Mouse (Mus musculus) liver, embryonic 11.5 days (tissue): Measurements from ENCODE around the gene Capns2. TPM values are rescaled to one million over a fixed set of nuclear protein-coding genes. Genes with fewer than 3 reads are reported as not detected.

ENCODE experiments used
- ATAC-seq: fragments of 200-750 bp; cut with Nextera tagmentation; replicated peaks from 2 replicates; pipeline ENCODE4 v1.8.0; 2017; ENCODE audit warnings: moderate number of reproducible peaks, mild to moderate bottlenecking, moderate TSS enrichment, moderate library complexity; ENCODE audit not compliant: low FRiP score
- DNase-seq: peaks from one replicate; pipeline ENCODE4 v3.0.0-alpha.2; 2017; ENCODE audit warnings: low spot score
- H3K27ac ChIP-seq: fragments of 300-500 bp; sonication (generic); 2 replicates; pipeline ENCODE4 v1.5.1; 2014; ENCODE audit warnings: mild to moderate bottlenecking, low read depth, low read length, control low read depth
- H3K27me3 ChIP-seq: fragments of 300-500 bp; sonication (generic); replicated peaks from 2 replicates; pipeline ENCODE4 v1.6.1; 2014; ENCODE audit warnings: low read length, mixed read lengths; ENCODE audit not compliant: control insufficient read depth, insufficient read depth
- H3K36me3 ChIP-seq: fragments of 300-500 bp; sonication (generic); 2 replicates; pipeline ENCODE4 v1.6.1; 2014; ENCODE audit warnings: mild to moderate bottlenecking, low read length, moderate library complexity, mixed read lengths; ENCODE audit not compliant: control insufficient read depth, insufficient read depth
- H3K4me1 ChIP-seq: fragments of 300-500 bp; sonication (generic); replicated peaks from 2 replicates; pipeline ENCODE4 v1.6.1; 2014; ENCODE audit warnings: low read length, mixed read lengths; ENCODE audit not compliant: control insufficient read depth, insufficient read depth
- H3K4me2 ChIP-seq: fragments of 300-500 bp; sonication (generic); 2 replicates; pipeline ENCODE4 v1.6.1; 2014; ENCODE audit warnings: mild to moderate bottlenecking, control low read depth, moderate library complexity
- H3K4me3 ChIP-seq: fragments of 300-500 bp; sonication (generic); 2 replicates; pipeline ENCODE4 v1.5.1; 2014; ENCODE audit warnings: low read depth, low read length, control low read depth
- H3K9ac ChIP-seq: fragments of 300-500 bp; sonication (generic); 2 replicates; pipeline ENCODE4 v1.6.1; 2014; ENCODE audit warnings: low read depth, low read length, control low read depth
- H3K9me3 ChIP-seq: fragments of 300-500 bp; sonication (generic); 2 replicates; pipeline ENCODE4 v1.6.1; 2016; ENCODE audit warnings: low read length, inconsistent platforms, mixed read lengths; ENCODE audit not compliant: control insufficient read depth
- WGBS: fragments of 180-500 bp; shearing (Covaris S2); extraction: QIAGEN DNeasy Blood & Tissue Kit; methylation state at CpG from one replicate; pipeline ENCODE4 v1.1.7; 2014; 5-methylcytosine and 5-hydroxymethylcytosine counted together
- polyA plus RNA-seq: library from polyadenylated mRNA; unstranded; fragments of >200 nt; fragmentation: Nextera tagmentation; extraction: Ambion mirVana; gene quantifications from 2 replicates; pipeline ENCODE4 v1.2.1, GENCODE M21; 2014

Capns2 gene
- 0.16 and 0.18 TPM in 2 replicates for polyA plus RNA-seq

DNA sequence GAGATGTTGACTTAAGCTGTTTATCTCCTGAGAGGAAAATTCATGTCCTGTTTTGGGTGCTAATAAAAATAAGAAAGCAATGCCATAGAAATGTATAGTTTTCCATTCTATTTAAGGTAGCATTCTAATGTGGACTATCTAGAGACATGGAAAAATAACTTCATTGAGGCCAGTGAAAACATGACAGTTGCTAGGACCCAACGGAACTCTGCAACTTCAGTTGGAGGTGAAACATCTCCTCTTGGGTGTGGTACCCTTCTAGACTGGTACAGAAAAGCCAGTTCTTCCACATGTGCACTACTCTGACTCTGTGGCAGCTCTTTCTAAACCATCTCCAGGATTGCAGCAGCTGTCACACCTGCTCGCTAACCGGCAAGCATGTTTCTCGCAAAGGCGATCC, at the start of gene Capns2:
Gene Capns2 (plus strand): TSS at position 301 of the 400 bp plus-strand sequence.
- no peaks in the 10 kb centered on the region for H3K9me3 ChIP-seq
- 97% methylated on average over 5 of the region's 5 CpGs for WGBS
- H3K9ac ChIP-seq = no peak within 1 kb of the TSS
- H3K27me3 ChIP-seq = no peaks in the 10 kb centered on the region
- H3K4me1 ChIP-seq = no peaks in the 10 kb centered on the region
- no peak within 1 kb of the TSS for H3K27ac ChIP-seq
- ATAC-seq (no peak), DNase-seq (no peak)
- no peak within 1 kb of the TSS for H3K4me3 ChIP-seq
- no peak within 1 kb of the TSS for H3K4me2 ChIP-seq
- H3K36me3 ChIP-seq = no peaks in the 10 kb centered on the region

DNA sequence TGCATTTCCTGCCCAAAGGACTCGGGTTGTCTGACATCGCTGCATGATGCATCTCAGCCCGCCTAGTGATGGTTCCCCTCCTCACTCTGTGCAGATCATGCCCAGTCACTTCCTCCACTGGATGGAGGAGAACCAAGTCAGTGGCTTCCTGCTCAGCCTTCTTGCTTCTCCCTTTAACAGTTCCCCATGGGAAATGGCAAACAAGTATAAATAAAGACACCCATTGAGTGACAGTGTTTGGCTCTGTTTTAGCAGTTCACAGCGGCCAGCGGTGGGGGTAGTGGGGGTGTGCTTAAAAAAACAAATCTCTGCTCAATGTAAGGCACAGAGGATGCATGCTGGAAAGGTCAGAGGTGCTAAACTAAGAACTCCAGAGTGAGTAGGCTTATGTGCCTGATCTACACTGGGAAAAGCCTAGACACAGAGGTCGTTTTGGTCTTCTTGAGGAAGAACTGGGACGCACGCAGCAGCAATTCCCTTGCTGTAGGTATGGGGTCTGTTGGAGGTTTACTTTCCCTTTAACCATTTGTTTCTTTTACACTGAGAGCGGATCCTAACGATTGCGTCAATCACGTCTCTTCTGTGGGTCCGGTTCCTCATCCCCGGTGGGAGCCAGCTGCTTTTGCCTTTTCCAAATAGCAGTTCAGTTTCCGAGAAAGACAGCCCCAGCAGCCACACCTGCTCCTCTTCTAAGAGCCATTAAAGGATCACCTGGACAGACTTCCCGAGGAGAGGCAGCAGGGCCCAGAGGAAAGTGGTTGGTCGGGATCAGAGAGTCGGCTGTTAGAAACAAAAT, 47.8 kb upstream of the Capns2 start:
- no peaks in the 10 kb centered on the region for H3K36me3 ChIP-seq
- 51% methylated on average over 18 of the region's 18 CpGs for WGBS
- no peaks in the 10 kb centered on the region for H3K9me3 ChIP-seq
- H3K27ac ChIP-seq = no peak overlapping the region
- ATAC-seq = no peak
- H3K27me3 ChIP-seq = peaks cover 7% of the 10 kb centered on the region; the same call in 1 of the 2 replicates
- peaks cover 3% of the 10 kb centered on the region; the same call in 1 of the 2 replicates for H3K4me1 ChIP-seq
- no peak for DNase-seq
- H3K4me2 ChIP-seq = no peak overlapping the region
- no peak overlapping the region for H3K9ac ChIP-seq
- no peak overlapping the region for H3K4me3 ChIP-seq

DNA sequence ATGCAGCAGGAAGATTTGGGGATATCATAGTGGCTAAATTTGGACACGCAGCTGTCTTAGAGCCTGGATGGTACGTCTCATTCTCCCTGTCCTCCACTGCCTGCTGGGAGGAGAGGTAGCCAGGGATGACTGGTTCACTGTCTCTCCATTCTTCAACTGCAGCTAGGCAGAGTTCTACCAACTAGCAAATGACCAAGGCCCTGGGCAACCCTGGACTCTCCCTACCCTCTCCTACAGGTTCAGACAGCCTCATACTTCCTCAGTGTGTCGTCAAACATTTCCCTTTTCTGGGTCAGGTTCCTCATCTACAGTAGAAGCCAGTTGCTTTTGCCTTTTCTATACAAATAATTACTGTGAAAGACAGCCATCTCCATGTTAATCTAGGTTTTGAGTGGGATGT, 46.5 kb upstream of the Capns2 start:
- H3K9ac ChIP-seq = no peak overlapping the region
- peaks cover 3% of the 10 kb centered on the region; the same call in 1 of the 2 replicates for H3K4me1 ChIP-seq
- H3K4me3 ChIP-seq = no peak overlapping the region; the same call in 1 of the 2 replicates
- ATAC-seq (no peak), DNase-seq (no peak)
- no peaks in the 10 kb centered on the region for H3K9me3 ChIP-seq
- peak overlapping the region; percentile 93 for H3K4me2 ChIP-seq
- no peak overlapping the region for H3K27ac ChIP-seq
- no peaks in the 10 kb centered on the region for H3K36me3 ChIP-seq
- H3K27me3 ChIP-seq = peaks cover 7% of the 10 kb centered on the region; the same call in 1 of the 2 replicates
- WGBS = 72% methylated on average over 3 of the region's 3 CpGs

DNA sequence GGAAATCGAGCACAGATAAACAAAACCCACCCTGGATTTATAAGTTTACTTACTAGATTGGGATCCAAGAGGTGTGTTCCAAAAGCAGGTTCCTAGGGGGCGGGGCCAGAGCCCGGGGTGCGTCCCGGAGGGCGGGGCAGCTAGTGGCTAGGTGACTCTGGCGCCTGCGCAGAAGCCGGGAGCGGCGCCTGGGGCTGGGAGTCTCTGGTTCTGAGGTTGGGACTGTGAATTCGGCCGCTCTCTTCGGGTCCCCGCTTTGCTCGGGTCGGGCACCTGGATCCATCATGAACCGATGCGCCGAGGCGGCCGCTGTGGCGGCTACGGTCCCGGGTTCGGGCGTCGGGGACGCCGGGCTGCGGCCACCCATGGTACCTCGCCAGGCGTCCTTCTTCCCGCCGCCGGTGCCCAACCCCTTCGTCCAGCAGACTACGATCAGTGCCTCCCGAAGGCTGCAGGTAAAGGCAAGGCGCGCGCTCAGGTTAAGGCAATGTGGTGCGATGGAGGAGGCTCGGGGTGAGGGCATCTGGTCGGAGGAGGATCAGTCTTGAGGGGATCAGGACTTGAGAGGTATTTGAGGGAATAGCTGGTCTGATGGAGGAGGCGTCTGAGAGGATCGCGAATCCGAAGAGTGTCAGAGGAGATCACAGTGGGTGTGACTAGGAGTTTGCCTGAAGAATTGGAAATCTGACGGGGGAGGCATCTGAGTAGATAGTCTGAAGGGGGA, 45.9 kb upstream of the Capns2 start, which contains the start of gene Lpcat2:
Gene Lpcat2 (plus strand): TSS at position 169 of the 724 bp plus-strand sequence.
- H3K9ac ChIP-seq = peak within 1 kb of the TSS; percentile 55
- DNase-seq = peak; percentile 74
- no peaks in the 10 kb centered on the region for H3K9me3 ChIP-seq
- H3K4me2 ChIP-seq = peak within 1 kb of the TSS; percentile 93
- H3K36me3 ChIP-seq = no peaks in the 10 kb centered on the region
- H3K27me3 ChIP-seq = peaks cover 7% of the 10 kb centered on the region; the same call in 1 of the 2 replicates
- peak within 1 kb of the TSS; percentile 63 for H3K4me3 ChIP-seq
- H3K4me1 ChIP-seq = peaks cover 3% of the 10 kb centered on the region; the same call in 1 of the 2 replicates
- peak; percentile 78 for ATAC-seq
- WGBS = under 1% methylated on average over 50 of the region's 50 CpGs
- no peak within 1 kb of the TSS for H3K27ac ChIP-seq

DNA sequence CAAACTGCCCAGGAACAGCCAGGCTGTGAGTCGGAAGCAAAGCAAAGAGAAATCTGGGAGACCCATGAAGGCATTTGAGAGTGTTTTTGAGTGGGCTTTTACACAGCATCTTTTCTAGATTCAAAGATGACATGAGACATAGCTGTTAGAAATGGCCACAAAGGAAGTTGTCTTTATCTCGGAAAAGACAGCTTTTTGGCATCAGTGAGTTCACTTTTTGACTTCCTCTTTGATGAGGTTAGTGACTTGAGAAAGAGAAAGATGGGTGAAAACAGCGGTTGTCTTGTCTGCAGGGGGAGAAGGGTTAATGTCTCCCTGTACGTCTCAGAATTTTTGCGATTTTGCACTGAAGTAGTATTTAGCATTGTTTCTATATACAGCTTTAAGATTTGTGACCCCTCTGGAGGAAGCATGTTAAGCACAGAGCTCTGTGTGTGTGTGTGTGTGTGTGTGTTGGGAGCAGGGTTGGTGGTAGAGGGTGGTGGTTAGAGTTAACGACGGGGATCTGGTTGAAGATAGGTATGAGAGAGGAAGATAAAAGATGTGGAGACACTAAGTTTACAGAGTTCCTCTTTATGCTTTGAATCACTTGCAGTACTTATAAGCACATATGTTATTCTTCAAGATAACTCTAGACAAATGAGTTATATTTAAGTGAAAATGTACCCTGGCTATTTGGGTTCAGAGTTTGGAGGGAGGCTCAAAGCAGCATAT, 44.8 kb upstream of the Capns2 start:
- peak overlapping the region; percentile 93 for H3K4me2 ChIP-seq
- peaks cover 7% of the 10 kb centered on the region; the same call in 1 of the 2 replicates for H3K27me3 ChIP-seq
- peaks cover 3% of the 10 kb centered on the region; the same call in 1 of the 2 replicates for H3K4me1 ChIP-seq
- H3K9me3 ChIP-seq = no peaks in the 10 kb centered on the region
- DNase-seq (no peak), ATAC-seq (no peak)
- WGBS = 45% methylated on average over 7 of the region's 7 CpGs
- no peaks in the 10 kb centered on the region for H3K36me3 ChIP-seq
- H3K27ac ChIP-seq = no peak overlapping the region
- H3K9ac ChIP-seq = no peak overlapping the region
- H3K4me3 ChIP-seq = peak overlapping the region; percentile 63; the same call in 1 of the 2 replicates

DNA sequence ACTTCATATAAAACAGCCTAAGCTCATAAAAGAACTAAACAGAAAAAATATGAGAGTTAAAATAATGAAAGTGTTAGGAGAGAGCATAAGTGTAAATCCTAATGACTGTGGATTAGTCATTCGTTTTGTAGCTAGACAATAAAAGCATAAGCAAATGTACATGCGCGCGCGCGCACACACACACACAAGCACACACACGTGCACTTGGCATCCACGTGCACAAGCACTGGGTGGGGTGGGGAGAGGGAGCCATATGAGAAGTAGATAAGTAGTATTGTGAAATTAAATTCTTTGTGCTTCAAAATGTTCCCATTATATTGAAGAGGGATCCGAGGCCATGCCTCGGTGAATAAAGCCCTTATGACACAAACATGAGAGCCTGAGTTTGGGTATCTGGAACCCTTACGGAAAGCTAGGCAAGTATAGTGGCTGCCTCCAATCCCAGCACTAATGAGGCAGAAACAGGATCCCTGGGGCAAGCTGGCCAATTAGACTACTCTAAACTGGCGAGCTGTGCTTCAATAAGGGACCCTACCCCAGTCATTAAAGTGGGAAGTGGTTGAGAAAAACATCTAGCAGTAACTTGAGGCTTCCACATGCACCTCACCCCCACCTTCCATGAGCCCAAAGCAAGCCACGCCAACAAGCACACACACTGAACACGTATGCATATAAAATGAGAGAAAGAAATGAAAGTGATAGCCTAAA, 42.6 kb upstream of the Capns2 start:
- no peak overlapping the region for H3K4me3 ChIP-seq
- 85% methylated on average over 14 of the region's 14 CpGs for WGBS
- no peak for DNase-seq
- no peaks in the 10 kb centered on the region for H3K36me3 ChIP-seq
- H3K9ac ChIP-seq = no peak overlapping the region
- no peak overlapping the region for H3K4me2 ChIP-seq
- no peak for ATAC-seq
- no peaks in the 10 kb centered on the region for H3K4me1 ChIP-seq
- no peak overlapping the region for H3K27ac ChIP-seq
- H3K27me3 ChIP-seq = peaks cover 7% of the 10 kb centered on the region; the same call in 1 of the 2 replicates
- H3K9me3 ChIP-seq = no peaks in the 10 kb centered on the region

DNA sequence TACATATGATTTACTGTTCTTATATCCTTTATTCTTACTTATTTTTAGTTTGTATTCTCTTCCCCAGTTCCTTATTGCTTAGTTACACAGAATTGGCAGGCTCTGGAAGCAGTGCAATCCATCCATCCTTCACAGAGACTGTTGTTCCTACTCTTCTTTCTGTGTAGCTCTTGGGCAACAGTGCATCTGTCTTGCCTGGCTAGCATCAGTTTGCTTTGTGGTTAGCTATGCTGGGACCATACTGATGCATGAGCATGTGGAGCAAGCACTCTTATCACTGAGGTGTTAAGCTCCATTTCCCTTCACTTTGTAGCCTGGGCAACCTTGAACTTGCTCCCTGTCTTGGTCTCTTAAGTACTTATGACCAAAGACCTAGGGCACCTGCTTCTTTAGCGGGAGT, 39.2 kb upstream of the Capns2 start:
- 94% methylated on average over 1 of the region's 1 CpGs for WGBS
- Histone ChIP-seq H3K27me3 (no peaks in the 10 kb centered on the region), H3K4me3 (no peak overlapping the region), H3K9me3 (no peaks in the 10 kb centered on the region), H3K4me2 (no peak overlapping the region), H3K27ac (no peak overlapping the region), H3K36me3 (no peaks in the 10 kb centered on the region), H3K4me1 (no peaks in the 10 kb centered on the region), H3K9ac (no peak overlapping the region)
- ATAC-seq (no peak), DNase-seq (no peak)

DNA sequence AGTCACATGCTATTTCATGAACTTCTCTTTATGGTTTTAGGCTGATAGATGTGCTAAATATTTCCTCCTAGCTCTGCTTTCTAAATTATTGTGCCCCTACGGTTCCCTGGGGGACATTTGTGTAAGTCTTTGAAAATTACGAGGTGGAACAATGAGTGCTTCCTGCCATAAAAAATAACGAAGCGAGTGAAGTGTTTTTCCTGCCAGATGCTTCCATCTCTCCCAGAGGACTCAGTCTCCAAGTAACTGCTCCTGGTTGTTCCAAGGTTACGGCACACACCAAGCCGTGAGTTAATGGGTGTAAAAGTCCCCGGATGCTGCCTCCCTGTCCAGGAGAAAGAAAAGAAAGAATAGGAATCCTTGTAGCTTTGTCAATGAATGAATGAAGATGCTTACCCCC, 30.9 kb upstream of the Capns2 start:
- Histone ChIP-seq H3K4me3 (no peak overlapping the region), H3K4me2 (no peak overlapping the region), H3K9me3 (no peaks in the 10 kb centered on the region), H3K36me3 (no peaks in the 10 kb centered on the region), H3K9ac (no peak overlapping the region), H3K27me3 (no peaks in the 10 kb centered on the region), H3K4me1 (no peaks in the 10 kb centered on the region), H3K27ac (no peak overlapping the region)
- ATAC-seq (no peak), DNase-seq (no peak)
- WGBS = 81% methylated on average over 7 of the region's 7 CpGs
